Mouse (Mus musculus) embryo, embryonic 10 days (tissue): ENCODE measurements around the gene Kcnk4.

ENCODE experiments used
- DNase-seq: peaks from one replicate; pipeline ENCODE4 v3.0.0-alpha.2; 2015; ENCODE audit warnings: low spot score

Kcnk4 gene

GRCm38 (mm10) chr19:6875834-6876233, 58.5 kb downstream of the Kcnk4 start:
- no peak for DNase-seq

- no peak for DNase-seq
These were observed 60.1 kb downstream of the Kcnk4 start for GRCm38 (mm10) chr19:6874257-6874656.
